Mouse (Mus musculus) right cerebral cortex, postnatal 10 days (tissue): ENCODE measurements around the gene Blvra.

Experiments used
- DNase-seq, 2 experiments: peaks; one replicate each; pipeline ENCODE4 v3.0.0; 2021; ENCODE audit warnings: low spot score in 2 of 2

Gene Blvra

DNA sequence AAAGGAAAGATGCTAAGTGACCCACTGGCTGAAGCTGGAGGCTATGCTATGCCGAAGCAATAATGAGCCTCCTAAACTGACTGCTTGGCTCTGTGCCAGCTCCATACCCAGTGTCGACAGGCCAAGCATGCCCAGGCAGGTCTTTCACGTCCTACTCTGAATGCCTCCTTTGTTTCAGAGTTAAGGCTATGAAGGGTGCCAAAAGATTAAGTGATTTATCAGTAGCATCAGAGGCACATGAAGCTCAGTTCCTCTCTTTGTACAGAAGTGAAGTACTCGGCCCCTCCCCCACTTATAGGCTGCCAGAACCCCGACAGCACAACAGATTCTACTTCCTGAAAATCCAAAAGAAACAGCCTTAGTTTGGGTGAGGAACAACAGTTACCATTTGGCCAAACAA lies 66.5 kb downstream of the Blvra start:
- peak in 1 of 2 experiments; percentile 55 for DNase-seq

DNA sequence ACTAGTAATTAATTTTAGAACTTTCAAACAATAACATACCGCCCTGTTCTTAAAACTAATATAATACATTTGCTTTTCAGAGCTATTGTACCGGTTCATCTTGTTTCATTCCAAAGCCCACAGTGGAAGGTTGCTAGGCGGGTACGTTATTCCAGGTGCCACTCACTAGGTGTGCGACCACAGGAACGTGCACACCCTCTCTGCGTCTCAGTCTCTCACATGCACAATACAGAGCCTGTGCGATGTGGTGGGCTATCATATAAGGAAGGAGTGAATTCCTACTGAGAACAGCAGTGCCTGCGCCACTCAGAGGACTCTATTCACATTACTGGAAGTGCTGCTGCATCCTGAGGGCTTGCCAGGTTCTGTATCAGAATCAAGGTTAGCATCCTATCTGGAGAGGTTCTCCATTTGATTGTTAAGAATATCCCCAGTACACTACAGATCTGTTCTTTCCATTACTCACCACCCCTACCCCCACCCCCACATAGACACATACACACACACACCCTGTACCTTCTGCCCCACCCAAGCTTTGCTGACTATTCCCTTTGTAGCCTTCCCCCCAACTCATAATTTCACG lies 67.5 kb downstream of the Blvra start:
- no peak for DNase-seq

DNA sequence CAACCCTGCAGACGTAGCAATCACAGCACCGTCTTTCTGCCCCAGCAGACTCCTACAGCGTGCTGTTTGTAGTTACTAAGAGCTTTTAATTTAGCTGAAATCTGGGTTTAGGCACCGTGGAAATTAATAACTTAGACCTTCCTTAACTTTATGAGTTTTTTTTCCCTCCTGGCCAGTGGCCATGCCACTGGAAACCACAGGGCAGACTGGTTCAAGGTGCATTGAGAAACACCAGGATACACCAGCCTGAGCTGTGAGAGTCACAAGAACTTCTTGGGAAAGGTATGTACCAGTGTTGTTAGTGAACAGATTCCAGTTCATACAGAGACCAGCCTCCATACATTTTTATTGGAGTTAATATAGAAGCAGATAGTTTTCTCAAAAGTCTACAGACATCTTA lies 68.0 kb downstream of the Blvra start:
- DNase-seq = no peak

DNA sequence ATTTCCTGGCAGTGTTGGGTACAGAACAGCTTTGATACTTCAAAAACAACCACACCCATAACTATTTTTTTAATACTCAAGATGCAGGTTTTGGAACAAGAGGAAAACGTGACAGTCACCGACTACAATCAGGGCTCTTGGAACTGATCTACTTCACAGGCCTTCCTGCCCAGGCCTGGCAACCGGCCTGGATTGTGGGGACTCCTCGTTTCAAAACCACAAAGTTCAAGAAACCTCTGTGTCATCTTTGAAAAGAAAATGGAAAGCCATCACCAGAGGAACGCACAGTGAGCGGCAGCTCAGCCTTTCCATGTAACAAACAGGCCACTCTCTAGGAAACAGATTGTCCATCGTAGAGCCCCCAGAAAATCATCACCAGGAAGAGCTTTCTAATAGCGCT lies 68.6 kb downstream of the Blvra start:
- DNase-seq = no peak

DNA sequence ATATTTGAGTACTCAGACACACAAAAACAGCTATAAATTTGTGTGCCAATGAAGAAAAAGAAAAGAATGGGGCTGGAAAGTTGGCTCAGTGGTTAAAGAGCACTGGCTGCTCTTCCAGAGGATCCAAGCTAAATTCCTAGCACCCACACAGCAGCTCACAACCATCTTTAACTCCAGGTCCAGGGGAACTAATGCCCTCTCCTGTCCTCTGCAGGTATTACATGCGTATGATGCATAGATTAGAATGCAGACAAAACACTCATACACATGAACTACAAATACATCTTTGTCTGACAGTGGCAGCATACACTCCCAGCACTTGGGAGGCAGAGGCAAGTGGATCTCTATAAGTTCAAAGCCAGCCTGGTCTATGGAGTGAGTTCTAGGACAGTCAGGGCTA lies 69.1 kb downstream of the Blvra start:
- no peak for DNase-seq

DNA sequence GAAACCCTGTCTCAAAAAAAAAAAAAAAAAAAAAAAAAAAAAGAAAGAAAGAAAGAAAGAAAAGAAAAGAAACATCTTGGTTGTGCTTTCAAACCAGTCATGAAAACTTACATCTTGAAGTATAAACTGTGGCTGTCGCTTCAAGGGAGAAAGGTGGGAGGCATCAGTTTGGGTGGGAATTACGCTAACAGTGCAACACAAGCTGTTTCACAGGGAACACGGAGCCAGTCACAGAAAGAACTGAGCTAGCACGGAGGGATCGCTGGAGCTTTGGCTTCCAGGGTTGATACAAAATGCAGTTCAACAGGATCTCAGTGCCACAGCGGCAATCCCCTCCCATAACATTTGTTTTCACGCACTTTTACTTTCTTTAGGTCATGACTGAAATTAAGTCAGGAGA lies 69.5 kb downstream of the Blvra start:
- DNase-seq = peak in 1 of 2 experiments; percentile 27

DNA sequence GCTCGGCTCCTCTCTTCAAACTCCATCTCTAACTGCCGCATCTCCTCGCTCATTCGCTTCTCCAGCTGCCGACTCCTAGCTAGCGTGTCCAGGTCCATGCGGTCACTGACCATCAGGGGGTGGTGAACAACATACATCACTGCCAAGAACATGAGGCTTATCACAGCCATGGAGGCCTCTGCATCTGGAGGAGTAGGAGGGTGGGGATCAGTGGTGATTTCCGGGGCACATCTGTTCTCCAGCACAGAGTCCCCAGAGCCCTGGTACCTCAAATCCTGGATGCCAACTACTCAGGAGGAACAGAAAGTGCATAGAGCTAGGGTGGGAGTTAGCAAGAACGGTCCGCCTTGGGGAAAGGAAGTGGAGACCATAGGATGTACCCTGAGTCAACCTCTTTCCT lies 71.6 kb downstream of the Blvra start:
- DNase-seq = no peak

DNA sequence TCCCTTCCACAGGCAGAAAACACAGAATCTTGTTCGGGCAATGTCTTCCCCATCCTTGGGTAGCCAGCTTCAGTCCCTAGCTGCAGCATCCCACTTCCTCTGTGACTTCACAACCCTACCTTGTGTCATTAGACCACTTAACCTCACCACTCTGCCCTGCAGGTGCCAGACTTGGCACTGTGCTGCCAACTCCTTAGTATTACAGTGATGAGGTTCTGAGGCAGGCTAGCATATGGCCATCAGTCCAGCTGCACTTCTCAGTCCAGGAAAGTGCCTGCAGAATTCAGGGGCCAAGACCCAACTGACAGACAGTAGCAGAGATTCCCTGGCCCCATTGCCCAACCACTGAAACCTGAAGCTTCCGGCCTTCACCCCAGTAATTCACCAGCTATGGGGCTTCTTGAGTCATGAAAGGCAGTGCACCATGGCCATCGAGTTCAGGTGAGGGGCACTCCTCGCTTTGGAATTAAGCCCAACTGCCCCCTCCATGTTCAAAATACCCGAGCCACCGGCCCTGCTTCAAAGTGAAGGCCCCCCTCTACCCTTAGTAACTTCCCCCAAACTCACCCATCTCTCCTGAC lies 72.2 kb downstream of the Blvra start:
- no peak for DNase-seq

DNA sequence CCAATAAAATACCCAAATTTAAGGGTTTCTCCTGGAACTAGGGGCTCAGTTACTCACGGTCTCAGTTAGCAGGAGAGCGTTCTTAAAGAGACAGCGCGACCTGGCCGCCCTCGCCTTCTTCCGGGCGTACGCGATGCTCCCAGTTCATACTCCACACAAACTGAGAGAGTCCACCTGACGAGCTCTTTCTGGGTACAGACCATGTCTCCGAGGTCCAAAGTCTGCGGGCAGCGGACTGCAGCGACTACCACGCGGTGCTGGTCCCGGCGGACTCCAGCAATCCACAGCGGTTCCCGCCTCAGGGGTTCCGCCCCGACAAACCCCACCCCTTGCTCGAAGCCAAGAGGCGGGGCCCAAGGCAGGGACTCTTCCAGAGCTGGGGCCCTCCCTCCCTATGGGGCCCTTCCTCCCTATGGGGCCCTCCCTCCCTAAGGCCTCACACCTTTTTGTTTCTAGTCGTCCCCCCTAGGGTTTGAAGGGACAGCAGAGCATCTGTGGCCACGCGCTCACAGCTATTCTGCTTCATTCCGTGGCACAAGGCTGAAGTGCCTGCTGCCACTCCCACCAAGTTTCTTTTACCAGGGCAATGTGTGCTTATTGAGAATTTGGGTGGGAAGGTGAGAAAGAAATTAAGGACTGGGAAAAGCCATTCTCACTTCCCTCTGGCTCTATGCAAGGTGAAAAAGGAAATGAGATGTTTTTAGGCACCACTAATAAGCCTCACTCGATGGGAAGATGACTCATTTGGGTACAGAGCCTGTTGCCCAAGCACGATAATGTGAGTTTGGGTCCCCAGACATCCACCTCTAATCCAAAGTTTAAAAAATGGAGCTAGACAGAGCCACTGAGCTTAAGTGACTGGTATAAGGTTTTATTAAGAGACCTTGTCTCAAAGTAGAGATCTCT lies 72.9 kb downstream of the Blvra start, which contains the start of gene Itpripl1:
Gene Itpripl1, minus strand, starts transcription at position 285 of the 906 bp plus-strand sequence.
- DNase-seq = peak in 1 of 2 experiments; percentile 63

DNA sequence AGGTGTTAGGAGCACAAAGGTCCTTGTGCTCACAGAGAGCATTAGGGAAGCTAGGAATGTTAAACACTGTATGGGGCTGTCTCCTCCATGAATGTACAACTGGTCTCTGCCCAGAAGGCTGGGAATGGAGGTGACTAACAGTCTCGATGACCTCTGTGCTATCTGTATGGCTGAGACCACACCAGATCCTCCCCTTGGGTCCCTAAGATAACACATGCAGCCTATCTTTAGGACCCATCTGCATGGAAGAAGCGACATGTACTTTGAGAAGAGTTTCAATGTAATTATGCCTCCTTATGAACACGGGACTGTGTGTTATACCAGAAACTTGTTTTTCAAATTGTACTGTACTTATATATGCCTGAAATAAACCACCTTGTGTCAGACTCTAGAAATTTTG lies 75.2 kb downstream of the Blvra start:
- DNase-seq = no peak
